Comparison of ENCODE assay signal across 11 mouse cellular contexts in the genomic region with DNA sequence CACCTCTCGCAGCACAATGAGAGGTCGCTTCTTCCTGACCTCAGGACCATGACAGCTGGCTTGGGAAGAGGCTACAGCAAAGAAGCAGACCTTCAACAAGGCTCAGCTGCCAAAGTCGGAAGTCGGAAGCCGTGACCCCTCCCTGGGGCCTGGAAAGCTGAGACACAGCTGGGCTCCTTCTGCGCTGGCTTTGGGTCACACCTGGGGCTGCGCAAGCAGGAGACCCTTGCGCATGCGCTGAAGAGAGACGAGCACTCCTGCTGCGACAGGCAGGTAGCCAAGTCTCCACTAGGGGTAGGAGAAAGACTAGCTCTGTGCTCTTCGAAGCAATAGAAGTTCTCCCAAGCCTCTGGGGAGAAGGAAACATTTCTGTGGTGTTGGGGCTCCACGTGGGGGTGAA.
DNase-seq lines count a peak whose midpoint lies in the region; ATAC-seq and TF ChIP-seq lines count a peak whose summit lies in the region.
"Had no signal": no experiment of that assay in that cellular context is flagged by ENCODE, and none has a peak within 500 bp of the region (broad histone marks: within the 10 kb centered on the region; RNA-seq: fewer than 3 reads in every experiment).

No protein-coding gene starts in this region.

- H3K36me3 ChIP-seq in liver, postnatal 0 days (replicated peaks; ENCODE audit: insufficient read depth, low read length), result no peaks in the 10 kb centered on the region
- no peaks in the 10 kb centered on the region for H3K36me3 ChIP-seq in liver, embryonic 11.5 days (ENCODE audit: control insufficient read depth, insufficient read depth, low read length)
- H3K36me3 ChIP-seq: midbrain, embryonic 12.5 days had no signal

- H3K4me2 ChIP-seq in liver, postnatal 0 days (ENCODE audit: low read depth, low read length), result no peak overlapping the region
- H3K4me2 ChIP-seq in liver, embryonic 11.5 days, result no peak overlapping the region
- H3K4me2 ChIP-seq: midbrain, embryonic 12.5 days had no signal

- H3K4me3 ChIP-seq in liver, postnatal 0 days (ENCODE audit: low read depth, low read length), result no peak overlapping the region
- H3K4me3 ChIP-seq in liver, embryonic 11.5 days (ENCODE audit: low read depth, low read length), result no peak overlapping the region
- H3K4me3 ChIP-seq: midbrain, embryonic 12.5 days had no signal

- H3K4me1 ChIP-seq in liver, postnatal 0 days (ENCODE audit: insufficient read depth), result no peaks in the 10 kb centered on the region
- no peaks in the 10 kb centered on the region for H3K4me1 ChIP-seq in liver, embryonic 11.5 days (replicated peaks; ENCODE audit: control insufficient read depth, insufficient read depth, low read length)

- peak; percentile 22 to 34 for DNase-seq in cerebellum, postnatal 10 days
- DNase-seq in cerebellum, adult 9-11 months, result no peak
- peak; percentile 35 for DNase-seq in liver, postnatal 0 days
- DNase-seq in liver, embryonic 11.5 days (ENCODE audit: low spot score), result no peak
- DNase-seq in lung, postnatal 14 days, result peak; percentile 19
- peak; percentile 80 for DNase-seq in thymus, postnatal 4 days
- DNase-seq in spleen, postnatal 4 days (ENCODE audit: low spot score in 2 of 2), result no peak
- no peak for DNase-seq in frontal cortex, postnatal 36 days (ENCODE audit: low spot score in 2 of 2)
- DNase-seq: layer of hippocampus, adult 9-11 months; spleen, adult 18-20 months had no signal

- peak; percentile 32 for TF ChIP-seq CTCF in liver, postnatal 0 days (IDR thresholded peaks at IDR 0.05; ENCODE audit: low read depth)

- WGBS in liver, postnatal 0 days (ENCODE audit: insufficient replicate concordance), result 55% methylated on average over 13 of the region's 13 CpGs
- 52% methylated on average over 13 of the region's 13 CpGs for WGBS in liver, embryonic 11.5 days

- no peak overlapping the region for H3K27ac ChIP-seq in liver, postnatal 0 days (ENCODE audit: low read depth)
- no peak overlapping the region for H3K27ac ChIP-seq in liver, embryonic 11.5 days (ENCODE audit: low read depth, low read length)
- H3K27ac ChIP-seq: midbrain, embryonic 12.5 days had no signal

- no peaks in the 10 kb centered on the region for H3K9me3 ChIP-seq in liver, postnatal 0 days (ENCODE audit: low read length)
- 0 out of 2 replicates have a peak, but pooled peaks cover 2% of the 10 kb centered on the region for H3K9me3 ChIP-seq in liver, embryonic 11.5 days (ENCODE audit: control insufficient read depth, low read length)

- no peak overlapping the region for H3K9ac ChIP-seq in liver, postnatal 0 days (replicated peaks)
- H3K9ac ChIP-seq in liver, embryonic 11.5 days (ENCODE audit: low read depth, low read length), result no peak overlapping the region
- H3K9ac ChIP-seq: midbrain, embryonic 12.5 days had no signal

- no peaks in the 10 kb centered on the region for H3K27me3 ChIP-seq in liver, postnatal 0 days (ENCODE audit: insufficient read depth, low read length)
- no peaks in the 10 kb centered on the region; the same call in 1 of the 2 replicates for H3K27me3 ChIP-seq in liver, embryonic 11.5 days (replicated peaks; ENCODE audit: control insufficient read depth, insufficient read depth, low read length)

- TF ChIP-seq EP300 in liver, postnatal 0 days (IDR thresholded peaks at IDR 0.05; ENCODE audit: low read depth), result no peak

- peak; percentile 35; the same call in 1 of the 2 replicates for ATAC-seq in liver, postnatal 0 days
- ATAC-seq in liver, embryonic 11.5 days (replicated peaks; ENCODE audit: low FRiP score), result no peak

Comparison
In these comparisons a context has a peak if more than half of its experiments do, and no peak if none do; other contexts are left out.
1. DNase-seq: peak in cerebellum, postnatal 10 days (2 of 2), liver, postnatal 0 days (single experiment), lung, postnatal 14 days (single experiment) and thymus, postnatal 4 days (single experiment); none in cerebellum, adult 9-11 months (single experiment), liver, embryonic 11.5 days (single experiment), spleen, postnatal 4 days (0 of 2) and frontal cortex, postnatal 36 days (0 of 2).